Mouse (Mus musculus) heart, embryonic 11.5 days (tissue): Measurements from ENCODE around the gene Rps6ka4. TPM values are rescaled to one million over a fixed set of nuclear protein-coding genes. Genes with fewer than 3 reads are reported as not detected.

Experiments
- ATAC-seq: fragments of 200-750 bp; cut with Nextera tagmentation; replicated peaks from 2 replicates; pipeline ENCODE4 v1.8.0; 2017; ENCODE audit warnings: moderate library complexity; ENCODE audit not compliant: insufficient number of reproducible peaks, low FRiP score, low TSS enrichment
- H3K27ac ChIP-seq: fragments of 300-500 bp; sonication (generic); 2 replicates; pipeline ENCODE4 v1.5.1; 2014; ENCODE audit warnings: mild to moderate bottlenecking, low read depth, low read length
- H3K27me3 ChIP-seq: fragments of 300-500 bp; sonication (generic); 2 replicates; pipeline ENCODE4 v1.6.1; 2014; ENCODE audit warnings: mild to moderate bottlenecking, low read length, mixed read lengths; ENCODE audit not compliant: control insufficient read depth, insufficient read depth
- H3K36me3 ChIP-seq: fragments of 300-500 bp; sonication (generic); 2 replicates; pipeline ENCODE4 v1.6.1; 2014; ENCODE audit warnings: mild to moderate bottlenecking, low read length, moderate library complexity, mixed read lengths; ENCODE audit not compliant: control insufficient read depth, insufficient read depth
- H3K4me1 ChIP-seq: fragments of 300-500 bp; sonication (generic); 2 replicates; pipeline ENCODE4 v1.6.1; 2014; ENCODE audit warnings: low read length; ENCODE audit not compliant: control insufficient read depth, insufficient read depth
- H3K4me2 ChIP-seq: fragments of 300-500 bp; sonication (generic); 2 replicates; pipeline ENCODE4 v1.6.1; 2014; ENCODE audit warnings: mild to moderate bottlenecking, moderate library complexity
- H3K4me3 ChIP-seq: fragments of 300-500 bp; sonication (generic); 2 replicates; pipeline ENCODE4 v1.5.1; 2014; ENCODE audit warnings: low read depth, low read length
- H3K9ac ChIP-seq: fragments of 300-500 bp; sonication (generic); 2 replicates; pipeline ENCODE4 v1.6.1; 2014; ENCODE audit warnings: mild to moderate bottlenecking, low read depth, low read length, moderate library complexity
- H3K9me3 ChIP-seq: fragments of 300-500 bp; sonication (generic); replicated peaks from 2 replicates; pipeline ENCODE4 v1.6.1; 2016; ENCODE audit warnings: low read length; ENCODE audit not compliant: control insufficient read depth
- WGBS: fragments of 180-500 bp; shearing (Covaris S2); extraction: QIAGEN DNeasy Blood & Tissue Kit; methylation state at CpG from one replicate; pipeline ENCODE4 v1.1.7; 2014; ENCODE audit not compliant: insufficient replicate concordance; 5-methylcytosine and 5-hydroxymethylcytosine counted together
- polyA plus RNA-seq: library from polyadenylated mRNA; unstranded; fragments of >200 nt; fragmentation: Nextera tagmentation; extraction: Ambion mirVana; gene quantifications from 2 replicates; pipeline ENCODE4 v1.2.1, GENCODE M21; 2014

The Rps6ka4 gene
- polyA plus RNA-seq, 1 experiment from 2014 or later, result 11.7 TPM

- 0 out of 2 replicates have a peak, but pooled peaks cover 2% of the 10 kb centered on the region for H3K27me3 ChIP-seq
- no peak overlapping the region for H3K4me2 ChIP-seq
- no peak overlapping the region for H3K27ac ChIP-seq
- no peak overlapping the region for H3K4me3 ChIP-seq
- H3K9me3 ChIP-seq, result no peaks in the 10 kb centered on the region
- H3K4me1 ChIP-seq, result no peaks in the 10 kb centered on the region
- H3K9ac ChIP-seq, result no peak overlapping the region
- no peaks in the 10 kb centered on the region for H3K36me3 ChIP-seq
- 89% methylated on average over 4 of the region's 4 CpGs for WGBS
- no peak for ATAC-seq
These were observed 21.0 kb upstream of the Rps6ka4 start for GRCm38 (mm10) chr19:6861451-6861850.

GRCm38 (mm10) chr19:6860706-6861105 lies 20.3 kb upstream of the Rps6ka4 start:
- H3K36me3 ChIP-seq, result no peaks in the 10 kb centered on the region
- ATAC-seq, result no peak

GRCm38 (mm10) chr19:6859971-6860370 lies 19.5 kb upstream of the Rps6ka4 start:
- Histone ChIP-seq H3K4me1 (peaks cover 9% of the 10 kb centered on the region), H3K9ac (no peak overlapping the region), H3K4me3 (no peak overlapping the region), H3K4me2 (no peak overlapping the region), H3K27me3 (0 out of 2 replicates have a peak, but pooled peaks cover 8% of the 10 kb centered on the region), H3K36me3 (no peaks in the 10 kb centered on the region), H3K9me3 (no peaks in the 10 kb centered on the region), H3K27ac (no peak overlapping the region)
- WGBS, result 76% methylated on average over 3 of the region's 3 CpGs
- ATAC-seq, result no peak

More at GRCm38 (mm10) chr19:6860706-6861105, 20.3 kb upstream of the Rps6ka4 start:
- H3K4me3 ChIP-seq, result no peak overlapping the region
- 0 out of 2 replicates have a peak, but pooled peaks cover 6% of the 10 kb centered on the region for H3K27me3 ChIP-seq
- WGBS, result 71% methylated on average over 6 of the region's 6 CpGs
- no peak overlapping the region for H3K9ac ChIP-seq
- no peaks in the 10 kb centered on the region for H3K9me3 ChIP-seq
- peaks cover 3% of the 10 kb centered on the region for H3K4me1 ChIP-seq
- no peak overlapping the region for H3K27ac ChIP-seq
- H3K4me2 ChIP-seq, result no peak overlapping the region

GRCm38 (mm10) chr19:6859032-6859651 lies 18.7 kb upstream of the Rps6ka4 start:
- ATAC-seq, result no peak
- 52% methylated on average over 2 of the region's 2 CpGs for WGBS
- Histone ChIP-seq H3K4me2 (no peak overlapping the region), H3K9me3 (no peaks in the 10 kb centered on the region), H3K27ac (no peak overlapping the region), H3K4me1 (peaks cover 9% of the 10 kb centered on the region), H3K4me3 (no peak overlapping the region), H3K27me3 (peaks cover 10% of the 10 kb centered on the region; the same call in 1 of the 2 replicates), H3K36me3 (no peaks in the 10 kb centered on the region), H3K9ac (no peak overlapping the region)

GRCm38 (mm10) chr19:6858031-6858430 lies 17.6 kb upstream of the Rps6ka4 start, which contains the start of gene Ccdc88b:
Gene Ccdc88b (minus strand): TSS chr19:6858211.
- Histone ChIP-seq H3K27me3 (peaks cover 10% of the 10 kb centered on the region), H3K4me3 (no peak within 1 kb of the TSS), H3K27ac (no peak within 1 kb of the TSS), H3K4me1 (peaks cover 9% of the 10 kb centered on the region), H3K4me2 (no peak within 1 kb of the TSS), H3K9me3 (no peaks in the 10 kb centered on the region), H3K36me3 (no peaks in the 10 kb centered on the region), H3K9ac (no peak within 1 kb of the TSS)
- ATAC-seq, result no peak
- 65% methylated on average over 7 of the region's 7 CpGs for WGBS

- WGBS, result 80% methylated on average over 9 of the region's 9 CpGs
These were observed 17.1 kb upstream of the Rps6ka4 start for GRCm38 (mm10) chr19:6857391-6858005.

GRCm38 (mm10) chr19:6857003-6857360 lies 16.5 kb upstream of the Rps6ka4 start:
- H3K27me3 ChIP-seq, result peaks cover 13% of the 10 kb centered on the region
- no peak overlapping the region for H3K27ac ChIP-seq
- ATAC-seq, result no peak
- H3K4me1 ChIP-seq, result peaks cover 9% of the 10 kb centered on the region
- H3K4me3 ChIP-seq, result no peak overlapping the region
- no peak overlapping the region for H3K9ac ChIP-seq
- no peaks in the 10 kb centered on the region for H3K9me3 ChIP-seq
- 44% methylated on average over 3 of the region's 3 CpGs for WGBS
- no peak overlapping the region for H3K4me2 ChIP-seq
- no peaks in the 10 kb centered on the region for H3K36me3 ChIP-seq

More at GRCm38 (mm10) chr19:6857391-6858005, 17.1 kb upstream of the Rps6ka4 start:
- no peak overlapping the region for H3K27ac ChIP-seq
- H3K9ac ChIP-seq, result no peak overlapping the region
- peaks cover 9% of the 10 kb centered on the region for H3K4me1 ChIP-seq
- no peaks in the 10 kb centered on the region for H3K9me3 ChIP-seq
- no peak overlapping the region for H3K4me3 ChIP-seq
- H3K4me2 ChIP-seq, result no peak overlapping the region
- H3K27me3 ChIP-seq, result peaks cover 13% of the 10 kb centered on the region
- no peak for ATAC-seq
- H3K36me3 ChIP-seq, result no peaks in the 10 kb centered on the region

- Histone ChIP-seq H3K27ac (no peak overlapping the region), H3K36me3 (no peaks in the 10 kb centered on the region), H3K4me1 (peaks cover 9% of the 10 kb centered on the region), H3K9ac (no peak overlapping the region), H3K4me2 (0 out of 2 replicates have a peak overlapping the region, but pooled peaks have one; percentile 71), H3K9me3 (no peaks in the 10 kb centered on the region), H3K27me3 (peaks cover 13% of the 10 kb centered on the region), H3K4me3 (no peak overlapping the region)
- ATAC-seq, result no peak
- WGBS, result 47% methylated on average over 12 of the region's 12 CpGs
These were observed 16.0 kb upstream of the Rps6ka4 start for GRCm38 (mm10) chr19:6856281-6857002.
